Mouse (Mus musculus) gastrocnemius, postnatal 25 days (tissue): ENCODE data around the gene Olfr1098. TPM values are rescaled to one million over a fixed set of nuclear protein-coding genes. Genes with fewer than 3 reads are reported as not detected.

Experiments used
- DNase-seq: peaks from one replicate; pipeline ENCODE4 v3.0.0; 2022
- long read RNA-seq, 2 experiments: library from polyadenylated mRNA; stranded (forward); transcript quantifications; one replicate each; pipeline ENCODE4 v2.0.0; 2021
- total RNA-seq, 2 experiments: library from RNA; stranded (reverse); gene quantifications; 1 replicate in 1 of 2; 2 replicates in 1 of 2; pipeline ENCODE4 v1.2.3; 2021

Gene Olfr1098
- not detected for total RNA-seq
- long read RNA-seq, experiment 1: 0 reads
- long read RNA-seq, experiment 2: 0 reads

- no peak for DNase-seq
These were observed at the start of gene Olfr1098 for GRCm38 (mm10) chr2:86924445-86924844. TSS of gene Olfr1098 (minus strand) at chr2:86924545.

DNA sequence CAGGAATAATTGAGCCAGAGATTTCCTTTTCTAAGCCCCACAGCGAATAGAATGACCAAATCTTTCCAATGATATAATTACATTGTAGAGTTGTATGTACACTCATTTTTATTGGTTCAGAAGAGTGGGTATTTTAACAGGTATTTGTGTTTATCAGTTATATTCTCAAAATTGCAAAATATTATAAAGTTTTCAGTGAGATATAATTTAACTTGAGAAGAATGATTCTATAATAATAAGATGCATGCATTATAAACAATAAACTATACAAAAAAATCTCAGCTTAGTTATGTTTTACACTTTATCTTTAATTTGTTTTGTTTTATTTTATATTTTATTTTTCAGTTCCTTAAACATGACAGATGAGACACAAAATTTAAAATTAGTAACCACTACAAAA lies 36.2 kb upstream of the Olfr1098 start, which contains the start of gene Olfr1099:
TSS of gene Olfr1099 (minus strand) at position 101 of the 400 bp plus-strand sequence.
- no peak for DNase-seq

DNA sequence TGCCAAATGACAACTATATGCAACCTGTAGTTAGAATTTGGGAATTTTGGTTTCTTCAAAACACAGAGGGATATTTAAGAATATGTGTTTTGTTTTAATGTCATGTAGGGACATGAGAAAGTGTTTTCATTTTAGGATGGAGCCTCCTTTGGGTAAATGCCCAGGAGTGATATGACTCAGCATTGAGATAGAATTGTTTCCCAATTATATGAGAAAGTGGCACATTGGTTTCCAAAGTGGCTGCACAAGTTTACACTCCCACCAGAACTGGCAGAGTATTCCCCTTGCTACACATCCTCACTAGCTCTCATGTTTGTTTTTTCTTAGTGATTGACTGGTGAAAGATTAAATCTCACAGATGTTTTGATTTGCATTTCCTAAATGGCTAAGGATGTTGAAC lies 2.2 kb upstream of the Olfr1098 start:
- no peak for DNase-seq

DNA sequence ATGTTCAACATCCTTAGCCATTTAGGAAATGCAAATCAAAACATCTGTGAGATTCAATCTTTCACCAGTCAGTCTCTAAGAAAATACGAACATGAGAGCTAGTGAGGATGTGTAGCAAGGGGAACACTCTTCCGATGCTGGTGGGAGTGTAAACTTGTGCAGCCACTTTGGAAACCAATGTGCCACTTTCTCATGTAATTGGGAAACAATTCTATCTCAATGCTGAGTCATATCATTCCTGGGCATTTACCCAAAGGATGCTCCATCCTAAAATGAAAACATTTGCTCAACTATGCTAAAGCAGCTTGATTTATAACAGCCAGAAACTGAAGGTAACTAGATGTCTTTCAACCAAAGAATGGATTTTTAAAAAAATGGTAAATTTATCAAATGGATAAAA lies 18.7 kb downstream of the Olfr1098 start:
- no peak for DNase-seq

DNA sequence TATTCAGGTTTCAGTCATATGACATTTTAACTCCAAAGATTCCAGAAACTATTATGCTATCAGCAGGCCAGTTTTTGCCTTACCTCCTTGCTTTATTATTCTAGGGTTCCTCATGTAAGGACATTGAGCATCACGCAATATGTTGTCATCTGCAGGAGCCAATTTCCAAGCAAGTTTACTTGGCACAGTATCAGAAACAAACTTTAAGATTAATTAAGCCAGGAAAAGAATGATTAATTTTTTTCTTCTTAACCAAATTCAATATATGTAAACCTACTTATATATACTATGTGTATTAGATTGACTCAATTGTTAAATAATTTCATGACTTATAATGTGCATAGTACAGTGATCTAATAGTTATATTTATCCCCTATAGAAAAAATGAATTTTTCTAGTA lies 32.2 kb downstream of the Olfr1098 start, which contains the start of gene Olfr1097:
TSS of gene Olfr1097 (minus strand) at position 101 of the 400 bp plus-strand sequence.
- DNase-seq: no peak

- DNase-seq: no peak
These were observed 49.6 kb downstream of the Olfr1098 start, which contains the start of gene Gm13723 for GRCm38 (mm10) chr2:86874702-86875101. TSS of gene Gm13723 (minus strand) at chr2:86874802.

Other genes starting within 250 kb of the Olfr1098 start
- gene Olfr1086, start 244.5 kb downstream of the Olfr1098 start, total RNA-seq: not detected
- not detected for gene Olfr1087, start 226.2 kb downstream of the Olfr1098 start, total RNA-seq
- not detected for gene Olfr1089, start 190.8 kb downstream of the Olfr1098 start, total RNA-seq
- gene Olfr1090, start 165.6 kb downstream of the Olfr1098 start, total RNA-seq: not detected
- not detected for gene Olfr1093, start 142.1 kb downstream of the Olfr1098 start, total RNA-seq
- not detected for gene Olfr141, start 114.5 kb downstream of the Olfr1098 start, total RNA-seq
- gene Olfr1094, start 99.9 kb downstream of the Olfr1098 start, total RNA-seq: not detected
- not detected for gene Olfr1095, start 72.8 kb downstream of the Olfr1098 start, total RNA-seq
- not detected for gene Gm13723, start 49.7 kb downstream of the Olfr1098 start, total RNA-seq
- gene Olfr1097, start 32.3 kb downstream of the Olfr1098 start, total RNA-seq: not detected
- not detected for gene Olfr1099, start 36.1 kb upstream of the Olfr1098 start, total RNA-seq
- gene Olfr1100, start 55.4 kb upstream of the Olfr1098 start, total RNA-seq: not detected
- not detected for gene Olfr1101, start 66.7 kb upstream of the Olfr1098 start, total RNA-seq
- gene Olfr1102, start 73.9 kb upstream of the Olfr1098 start, total RNA-seq: not detected
- gene Olfr1104, start 102.5 kb upstream of the Olfr1098 start, total RNA-seq: not detected
- gene Olfr1105, start 112.0 kb upstream of the Olfr1098 start, total RNA-seq: not detected
- gene Olfr1106, start 127.7 kb upstream of the Olfr1098 start, total RNA-seq: not detected
- gene Olfr1107, start 151.3 kb upstream of the Olfr1098 start, total RNA-seq: not detected
- gene Olfr1109, start 171.5 kb upstream of the Olfr1098 start, total RNA-seq: not detected
- not detected for gene Olfr259, start 190.0 kb upstream of the Olfr1098 start, total RNA-seq
- gene Olfr1110, start 215.8 kb upstream of the Olfr1098 start, total RNA-seq: not detected
- gene Olfr1111, start 228.1 kb upstream of the Olfr1098 start, total RNA-seq: not detected